Mouse (Mus musculus) intestine, embryonic 15.5 days (tissue): ENCODE measurements around the gene Gm11168. TPM values are rescaled to one million over a fixed set of nuclear protein-coding genes. Genes with fewer than 3 reads are reported as not detected.
"Not testable (repeated sequence)": the region's sequence is repeated elsewhere in the genome, so short reads cannot be mapped to it uniquely, and the experiment has no call there.

Experiments
- ATAC-seq: fragments of 200-750 bp; cut with Nextera tagmentation; 2 replicates; pipeline ENCODE4 v1.8.0; 2017; ENCODE audit warnings: moderate TSS enrichment, moderate library complexity
- H3K27ac ChIP-seq: fragments of 300-500 bp; sonication (generic); 2 replicates; pipeline ENCODE4 v1.5.1; 2015; ENCODE audit warnings: mild to moderate bottlenecking, inconsistent platforms
- H3K27me3 ChIP-seq: fragments of 300-500 bp; sonication (generic); replicated peaks from 2 replicates; pipeline ENCODE4 v1.6.1; 2015; ENCODE audit warnings: inconsistent platforms
- H3K36me3 ChIP-seq: fragments of 300-500 bp; sonication (generic); 2 replicates; pipeline ENCODE4 v1.6.1; 2015; ENCODE audit warnings: inconsistent platforms
- H3K4me1 ChIP-seq: fragments of 300-500 bp; sonication (generic); replicated peaks from 2 replicates; pipeline ENCODE4 v1.6.1; 2015; ENCODE audit warnings: inconsistent platforms
- H3K4me2 ChIP-seq: fragments of 300-500 bp; sonication (generic); replicated peaks from 2 replicates; pipeline ENCODE4 v1.6.1; 2015; ENCODE audit warnings: mild to moderate bottlenecking, inconsistent platforms
- H3K4me3 ChIP-seq: fragments of 300-500 bp; sonication (generic); replicated peaks from 2 replicates; pipeline ENCODE4 v1.5.1; 2015; ENCODE audit warnings: inconsistent platforms
- H3K9ac ChIP-seq: fragments of 300-500 bp; sonication (generic); 2 replicates; pipeline ENCODE4 v1.6.1; 2015; ENCODE audit warnings: inconsistent platforms
- H3K9me3 ChIP-seq: fragments of 300-500 bp; sonication (generic); 2 replicates; pipeline ENCODE4 v1.6.1; 2016; ENCODE audit warnings: inconsistent platforms
- WGBS: fragments of 180-500 bp; shearing (Covaris S2); methylation state at CpG from one replicate; pipeline ENCODE4 v1.1.7; 2015; 5-methylcytosine and 5-hydroxymethylcytosine counted together
- polyA plus RNA-seq: library from polyadenylated mRNA; unstranded; fragments of >200 nt; fragmentation: Nextera tagmentation; extraction: Ambion mirVana; gene quantifications from 2 replicates; pipeline ENCODE4 v1.2.1, GENCODE M21; 2015

Gene Gm11168
- not detected in 2 replicates for polyA plus RNA-seq

GRCm38 (mm10) chr9:3002794-3003396 lies at the start of gene Gm11168:
Gene Gm11168 (plus strand): TSS chr9:3003346.
- H3K9me3 ChIP-seq, ATAC-seq: not testable (repeated sequence)
- 75% methylated on average over 6 of the region's 14 CpGs for WGBS

GRCm38 (mm10) chr9:3000445-3000972 lies 2.6 kb upstream of the Gm11168 start, which contains the start of gene Gm10722:
Gene Gm10722 (plus strand): TSS chr9:3000922.
- not testable (repeated sequence) for H3K4me1 ChIP-seq, H3K4me2 ChIP-seq, H3K36me3 ChIP-seq, ATAC-seq, H3K27me3 ChIP-seq, H3K9ac ChIP-seq, H3K9me3 ChIP-seq, H3K27ac ChIP-seq, H3K4me3 ChIP-seq
- WGBS, result 73% methylated on average over 12 of the region's 12 CpGs

More at GRCm38 (mm10) chr9:3002794-3003396, at the start of gene Gm11168:
- not testable (repeated sequence) for H3K4me2 ChIP-seq, H3K4me1 ChIP-seq, H3K36me3 ChIP-seq, H3K4me3 ChIP-seq, H3K27me3 ChIP-seq, H3K9ac ChIP-seq, H3K27ac ChIP-seq

DNA sequence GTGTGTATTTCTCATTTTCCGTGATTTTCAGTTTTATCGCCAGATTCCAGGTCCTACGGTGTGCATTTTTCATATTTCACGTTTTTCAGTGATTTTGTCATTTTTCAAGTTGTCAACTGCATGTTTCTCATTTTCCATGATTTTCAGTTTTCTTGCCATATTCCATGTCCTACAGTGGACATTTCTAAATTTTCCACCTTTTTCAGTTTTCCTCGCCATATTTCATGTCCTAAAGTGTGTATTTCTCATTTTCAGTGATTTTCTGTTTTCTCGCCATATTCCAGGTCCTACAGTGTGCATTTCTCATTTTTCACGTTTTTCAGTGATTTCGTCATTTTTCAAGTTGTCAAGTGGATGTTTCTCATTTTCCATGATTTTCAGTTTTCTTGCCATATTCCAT lies 2.1 kb upstream of the Gm11168 start:
- not testable (repeated sequence) for ATAC-seq, H3K4me3 ChIP-seq, H3K27ac ChIP-seq, H3K4me1 ChIP-seq, H3K36me3 ChIP-seq, H3K27me3 ChIP-seq, H3K4me2 ChIP-seq, H3K9me3 ChIP-seq, H3K9ac ChIP-seq
- 66% methylated on average over 8 of the region's 8 CpGs for WGBS

DNA sequence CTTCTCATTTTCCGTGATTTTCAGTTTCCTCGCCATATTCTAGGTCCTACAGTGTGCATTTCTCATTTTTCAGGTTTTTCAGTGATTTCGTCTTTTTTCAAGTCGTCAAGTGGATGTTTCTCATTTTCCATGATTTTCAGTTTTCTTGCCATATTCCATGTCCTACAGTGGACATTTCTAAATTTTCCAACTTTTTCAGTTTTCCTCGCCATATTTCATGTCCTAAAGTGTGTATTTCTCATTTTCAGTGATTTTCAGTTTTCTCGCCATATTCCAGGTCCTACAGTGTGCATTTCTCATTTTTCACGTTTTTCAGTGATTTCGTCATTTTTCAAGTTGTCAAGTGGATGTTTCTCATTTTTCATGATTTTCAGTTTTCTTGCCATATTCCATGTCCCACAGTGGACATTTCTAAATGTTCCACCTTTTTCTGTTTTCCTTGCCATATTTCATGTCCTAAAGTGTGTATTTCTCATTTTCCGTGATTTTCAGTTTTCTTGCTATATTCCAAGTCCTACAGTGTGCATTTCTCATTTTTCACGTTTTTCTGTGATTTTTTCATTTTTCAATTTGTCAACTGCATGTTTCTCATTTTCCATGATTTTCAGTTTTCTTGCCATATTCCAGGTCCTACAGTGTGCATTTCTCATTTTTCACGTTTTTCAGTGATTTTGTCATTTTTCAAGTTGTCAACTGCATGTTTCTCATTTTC lies 1.0 kb upstream of the Gm11168 start:
- not testable (repeated sequence) for H3K9ac ChIP-seq, H3K4me3 ChIP-seq, H3K36me3 ChIP-seq, H3K4me1 ChIP-seq, H3K27me3 ChIP-seq, H3K4me2 ChIP-seq, H3K27ac ChIP-seq, H3K9me3 ChIP-seq
- peak; percentile 86 for ATAC-seq
- WGBS, result 68% methylated on average over 9 of the region's 11 CpGs

DNA sequence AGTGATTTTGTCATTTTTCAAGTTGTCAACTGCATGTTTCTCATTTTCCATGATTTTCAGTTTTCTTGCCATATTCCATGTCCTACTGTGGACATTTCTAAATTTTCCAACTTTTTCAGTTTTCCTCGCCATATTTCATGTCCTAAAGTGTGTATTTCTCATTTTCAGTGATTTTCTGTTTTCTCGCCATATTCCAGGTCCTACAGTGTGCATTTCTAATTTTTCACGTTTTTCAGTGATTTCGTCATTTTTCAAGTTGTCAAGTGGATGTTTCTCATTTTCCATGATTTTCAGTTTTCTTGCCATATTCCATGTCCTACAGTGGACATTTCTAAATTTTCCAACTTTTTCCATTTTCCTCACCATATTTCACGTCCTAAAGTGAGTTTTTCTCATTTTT lies 3.0 kb downstream of the Gm11168 start:
- H3K27me3 ChIP-seq, H3K4me2 ChIP-seq, H3K9ac ChIP-seq, H3K4me1 ChIP-seq, ATAC-seq, H3K36me3 ChIP-seq, H3K4me3 ChIP-seq, H3K9me3 ChIP-seq, H3K27ac ChIP-seq: not testable (repeated sequence)
- 80% methylated on average over 1 of the region's 5 CpGs for WGBS

DNA sequence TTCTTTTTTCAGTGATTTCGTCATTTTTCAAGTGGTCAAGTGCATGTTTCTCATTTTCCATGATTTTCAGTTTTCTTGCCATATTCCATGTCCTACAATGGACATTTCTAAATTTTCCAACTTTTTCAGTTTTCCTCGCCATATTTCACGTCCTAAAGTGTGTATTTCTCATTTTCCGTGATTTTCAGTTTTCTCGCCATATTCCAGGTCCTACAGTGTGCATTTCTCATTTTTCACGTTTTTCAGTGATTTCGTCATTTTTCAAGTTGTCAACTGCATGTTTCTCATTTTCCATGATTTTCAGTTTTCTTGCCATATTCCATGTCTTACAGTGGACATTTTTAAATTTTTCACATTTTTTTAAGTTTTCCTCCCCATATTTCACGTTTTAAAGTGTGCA lies 3.5 kb downstream of the Gm11168 start:
- WGBS, result 72% methylated on average over 8 of the region's 8 CpGs
- H3K36me3 ChIP-seq, H3K9me3 ChIP-seq, H3K27ac ChIP-seq, H3K4me1 ChIP-seq, H3K4me2 ChIP-seq, H3K9ac ChIP-seq, H3K27me3 ChIP-seq, H3K4me3 ChIP-seq: not testable (repeated sequence)
- peak; percentile 79 for ATAC-seq

GRCm38 (mm10) chr9:3007272-3007671 lies 4.1 kb downstream of the Gm11168 start:
- not testable (repeated sequence) for H3K9ac ChIP-seq, H3K36me3 ChIP-seq, H3K4me1 ChIP-seq, H3K27ac ChIP-seq, H3K4me3 ChIP-seq, H3K4me2 ChIP-seq, H3K27me3 ChIP-seq, H3K9me3 ChIP-seq
- 76% methylated on average over 8 of the region's 9 CpGs for WGBS
- 0 out of 2 replicates have a peak, but pooled peaks have one; percentile 35 for ATAC-seq

DNA sequence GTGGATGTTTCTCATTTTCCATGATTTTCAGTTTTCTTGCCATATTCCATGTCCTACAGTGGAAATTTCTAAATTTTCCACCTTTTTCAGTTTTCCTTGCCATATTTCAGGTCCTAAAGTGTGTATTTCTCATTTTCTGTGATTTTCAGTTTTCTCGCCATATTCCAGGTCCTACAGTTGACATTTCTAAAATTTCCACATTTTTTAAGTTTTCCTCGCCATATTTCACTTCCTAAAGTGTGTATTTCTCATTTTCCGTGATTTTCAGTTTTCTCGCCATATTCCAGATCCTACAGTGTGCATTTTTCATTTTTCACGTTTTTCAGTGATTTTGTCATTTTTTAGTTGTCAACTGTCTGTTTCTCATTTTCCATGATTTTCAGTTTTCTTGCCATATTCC lies 6.2 kb downstream of the Gm11168 start:
- WGBS, result no CpG with 5 or more reads among the region's 5 CpGs
- H3K36me3 ChIP-seq, H3K27me3 ChIP-seq, H3K27ac ChIP-seq, H3K4me2 ChIP-seq, H3K9me3 ChIP-seq, H3K9ac ChIP-seq, H3K4me3 ChIP-seq, H3K4me1 ChIP-seq: not testable (repeated sequence)
- peak; percentile 49; the same call in 1 of the 2 replicates for ATAC-seq

- not testable (repeated sequence) for H3K9ac ChIP-seq, H3K36me3 ChIP-seq, ATAC-seq, H3K4me2 ChIP-seq, H3K9me3 ChIP-seq, H3K27me3 ChIP-seq, H3K27ac ChIP-seq, H3K4me3 ChIP-seq, H3K4me1 ChIP-seq
- WGBS, result 87% methylated on average over 3 of the region's 7 CpGs
Measured at GRCm38 (mm10) chr9:3012054-3012621, 9.0 kb downstream of the Gm11168 start.

- H3K4me1 ChIP-seq, H3K9ac ChIP-seq, H3K27ac ChIP-seq, H3K4me2 ChIP-seq, H3K9me3 ChIP-seq, H3K4me3 ChIP-seq, H3K36me3 ChIP-seq, H3K27me3 ChIP-seq: not testable (repeated sequence)
- peak; percentile 66 for ATAC-seq
- no CpG with 5 or more reads among the region's 11 CpGs for WGBS
Measured at GRCm38 (mm10) chr9:3012733-3013279, 9.7 kb downstream of the Gm11168 start, which contains the start of gene Gm10721. Gene Gm10721 (plus strand): TSS chr9:3013140.

GRCm38 (mm10) chr9:3015354-3015753 lies 12.2 kb downstream of the Gm11168 start, which contains the start of gene Gm10720:
Gene Gm10720 (plus strand): TSS chr9:3015654.
- not testable (repeated sequence) for H3K9me3 ChIP-seq, H3K36me3 ChIP-seq, H3K27ac ChIP-seq, H3K4me2 ChIP-seq, H3K27me3 ChIP-seq, H3K4me3 ChIP-seq, H3K4me1 ChIP-seq, ATAC-seq, H3K9ac ChIP-seq
- WGBS, result 67% methylated on average over 5 of the region's 9 CpGs

- not testable (repeated sequence) for H3K4me2 ChIP-seq, H3K4me1 ChIP-seq, H3K9me3 ChIP-seq, H3K36me3 ChIP-seq, H3K27me3 ChIP-seq, H3K9ac ChIP-seq, H3K27ac ChIP-seq, H3K4me3 ChIP-seq, ATAC-seq
- WGBS, result 73% methylated on average over 6 of the region's 6 CpGs
Measured at GRCm38 (mm10) chr9:3015896-3016295, 12.8 kb downstream of the Gm11168 start.
